Mouse (Mus musculus) CH12.LX (cell line): Measurements from ENCODE around the gene Kit. TPM values are rescaled to one million over a fixed set of nuclear protein-coding genes. Genes with fewer than 3 reads are reported as not detected.

ENCODE experiments used
- DNase-seq: peaks from one replicate; pipeline ENCODE4 v3.0.0-alpha.2; 2013; ENCODE audit errors: extremely low read depth
- H3K27ac ChIP-seq: 2 replicates; pipeline ENCODE4 v1.5.1; 2012; ENCODE audit warnings: low read depth, mild to moderate bottlenecking, control low read depth, moderate library complexity; ENCODE audit not compliant: insufficient read depth
- H3K27me3 ChIP-seq: replicated peaks from 2 replicates; pipeline ENCODE3; 2012; ENCODE audit warnings: inconsistent platforms
- H3K36me3 ChIP-seq, 2 experiments: replicated peaks in 1 of 2; 2 replicates each; pipeline versions ENCODE3 to v1.6.1; 2012; ENCODE audit warnings: inconsistent platforms in 1 of 2, low read length in 1 of 2, mild to moderate bottlenecking in 1 of 2, mixed read lengths in 1 of 2, moderate library complexity in 1 of 2; ENCODE audit not compliant: control insufficient read depth in 1 of 2, insufficient read depth in 1 of 2
- H3K4me1 ChIP-seq, 2 experiments: 2 replicates each; pipeline ENCODE4 v1.6.1; 2012; ENCODE audit warnings: inconsistent platforms in 1 of 2, moderate library complexity in 1 of 2; ENCODE audit not compliant: insufficient read depth in 2 of 2, control insufficient read depth in 1 of 2
- H3K4me2 ChIP-seq: 2 replicates; pipeline ENCODE4 v1.6.1; 2012; ENCODE audit warnings: low read depth, mild to moderate bottlenecking, control low read depth; ENCODE audit not compliant: poor library complexity, insufficient read depth, severe bottlenecking
- H3K4me3 ChIP-seq, 3 experiments: fragments of 150-350 bp in 1 of 3; sonication (generic) in 1 of 3; replicated peaks in 1 of 3; 2 replicates each; pipeline versions ENCODE3 to v1.5.1; 2011 to 2012; ENCODE audit warnings: low read depth in 2 of 3, low read length in 2 of 3, mild to moderate bottlenecking in 2 of 3, moderate library complexity in 2 of 3, control low read depth in 1 of 3, improper control_type of control experiment in 1 of 3, inconsistent platforms in 1 of 3, mixed read lengths in 1 of 3; ENCODE audit not compliant: poor library complexity in 1 of 3
- H3K79me2 ChIP-seq: replicated peaks from 2 replicates; pipeline ENCODE4 v1.6.1; 2012; ENCODE audit warnings: mild to moderate bottlenecking, moderate library complexity; ENCODE audit not compliant: control insufficient read depth, poor library complexity, insufficient read depth, severe bottlenecking; ENCODE audit errors: extremely low read depth
- H3K9ac ChIP-seq: 2 replicates; pipeline ENCODE4 v1.6.1; 2012; ENCODE audit warnings: low read depth, mild to moderate bottlenecking, control low read depth, moderate library complexity; ENCODE audit not compliant: insufficient read depth
- H3K9me3 ChIP-seq: replicated peaks from 2 replicates; pipeline ENCODE3; 2012; ENCODE audit warnings: low read length, inconsistent platforms, mixed read lengths
- BHLHE40 ChIP-seq: IDR thresholded peaks from 2 replicates; pipeline ENCODE4 v1.6.1; 2011; ENCODE audit warnings: mild to moderate bottlenecking, low read depth, low read length, improper control_type of control experiment
- CHD2 ChIP-seq: IDR thresholded peaks from 2 replicates; pipeline ENCODE4 v1.6.1; 2011; ENCODE audit warnings: low read length, improper control_type of control experiment
- CTCF ChIP-seq, 2 experiments: IDR thresholded peaks in 1 of 2; conservative IDR thresholded peaks in 1 of 2; 2 replicates each; pipeline ENCODE4 v1.5.1; 2011 to 2012; ENCODE audit warnings: low read depth in 2 of 2, low read length in 2 of 2, improper control_type of control experiment in 1 of 2, inconsistent platforms in 1 of 2, mild to moderate bottlenecking in 1 of 2, moderate library complexity in 1 of 2
- E2F4 ChIP-seq: IDR thresholded peaks from 2 replicates; pipeline ENCODE4 v1.6.1; 2011; ENCODE audit warnings: low read depth, low read length, improper control_type of control experiment; ENCODE audit not compliant: insufficient replicate concordance
- ELF1 ChIP-seq: IDR thresholded peaks from 2 replicates; pipeline ENCODE4 v1.6.1; 2014; ENCODE audit warnings: low read depth, mild to moderate bottlenecking, inconsistent platforms, low read length, improper control_type of control experiment
- EP300 ChIP-seq: IDR thresholded peaks from 2 replicates; pipeline ENCODE4 v1.6.1; 2011; ENCODE audit warnings: low read length, improper control_type of control experiment
- ETS1 ChIP-seq: conservative IDR thresholded peaks from 2 replicates; pipeline ENCODE4 v1.6.1; 2012; ENCODE audit warnings: low read depth, mild to moderate bottlenecking, inconsistent platforms, low read length, improper control_type of control experiment, moderate library complexity
- GABPA ChIP-seq: IDR thresholded peaks from 2 replicates; pipeline ENCODE4 v1.6.1; 2012; ENCODE audit warnings: low read depth, low read length, improper control_type of control experiment, inconsistent platforms; ENCODE audit not compliant: insufficient replicate concordance
- HCFC1 ChIP-seq: IDR thresholded peaks from 2 replicates; pipeline ENCODE4 v1.6.1; 2012; ENCODE audit warnings: low read depth, mild to moderate bottlenecking, inconsistent platforms, low read length, improper control_type of control experiment
- JUN ChIP-seq: IDR thresholded peaks from 2 replicates; pipeline ENCODE4 v1.6.1; 2011; ENCODE audit warnings: low read depth, mild to moderate bottlenecking, low read length, improper control_type of control experiment, moderate library complexity; ENCODE audit not compliant: insufficient read depth
- MAFK ChIP-seq: IDR thresholded peaks from 2 replicates; pipeline ENCODE4 v1.6.1; 2011; ENCODE audit warnings: low read length, improper control_type of control experiment; ENCODE audit not compliant: insufficient replicate concordance
- MAZ ChIP-seq: IDR thresholded peaks from 2 replicates; pipeline ENCODE4 v1.6.1; 2012; ENCODE audit warnings: low read depth, mild to moderate bottlenecking, inconsistent platforms, low read length, improper control_type of control experiment, moderate library complexity
- MEF2A ChIP-seq: IDR thresholded peaks from 2 replicates; pipeline ENCODE4 v1.6.1; 2014; ENCODE audit warnings: low read depth, mild to moderate bottlenecking, inconsistent platforms, low read length, improper control_type of control experiment, borderline replicate concordance
- MXI1 ChIP-seq: IDR thresholded peaks from 2 replicates; pipeline ENCODE4 v1.6.1; 2011; ENCODE audit warnings: mild to moderate bottlenecking, low read depth, low read length, improper control_type of control experiment
- MYC ChIP-seq: IDR thresholded peaks from 2 replicates; pipeline ENCODE4 v1.6.1; 2011; ENCODE audit warnings: low read depth, mild to moderate bottlenecking, improper control_type of control experiment, low read length
- NELFE ChIP-seq: IDR thresholded peaks from 2 replicates; pipeline ENCODE4 v1.6.1; 2011; ENCODE audit warnings: low read depth, low read length, improper control_type of control experiment
- NRF1 ChIP-seq: IDR thresholded peaks from 2 replicates; pipeline ENCODE4 v1.6.1; 2014; ENCODE audit warnings: low read depth, mild to moderate bottlenecking, inconsistent platforms, low read length, improper control_type of control experiment, moderate library complexity
- PAX5 ChIP-seq: IDR thresholded peaks from 2 replicates; pipeline ENCODE4 v1.6.1; 2012; ENCODE audit warnings: low read length, inconsistent platforms, mixed read lengths
- POLR2A ChIP-seq: IDR thresholded peaks from 2 replicates; pipeline ENCODE4 v1.6.1; 2011; ENCODE audit warnings: low read depth, mild to moderate bottlenecking, improper control_type of control experiment, low read length
- RAD21 ChIP-seq: IDR thresholded peaks from 2 replicates; pipeline ENCODE4 v1.6.1; 2011; ENCODE audit warnings: low read depth, mild to moderate bottlenecking, low read length, improper control_type of control experiment, moderate library complexity
- SMC3 ChIP-seq: IDR thresholded peaks from 2 replicates; pipeline ENCODE4 v1.6.1; 2011; ENCODE audit warnings: low read depth, low read length, improper control_type of control experiment
- TBP ChIP-seq: conservative IDR thresholded peaks from 2 replicates; pipeline ENCODE4 v1.6.1; 2011; ENCODE audit warnings: low read depth, low read length, improper control_type of control experiment
- ZC3H11A ChIP-seq: IDR thresholded peaks from 2 replicates; pipeline ENCODE4 v1.6.1; 2012; ENCODE audit warnings: low read depth, mild to moderate bottlenecking, inconsistent platforms, low read length, improper control_type of control experiment
- ZKSCAN1 ChIP-seq: IDR thresholded peaks from 2 replicates; pipeline ENCODE4 v1.6.1; 2012; ENCODE audit warnings: low read depth, inconsistent platforms, low read length, improper control_type of control experiment, borderline replicate concordance
- ZMIZ1 ChIP-seq: IDR thresholded peaks from 2 replicates; pipeline ENCODE4 v1.6.1; 2012; ENCODE audit warnings: low read depth, mild to moderate bottlenecking, inconsistent platforms, low read length, improper control_type of control experiment
- ZNF384 ChIP-seq: IDR thresholded peaks from 2 replicates; pipeline ENCODE4 v1.6.1; 2012; ENCODE audit warnings: low read depth, low read length, improper control_type of control experiment, inconsistent platforms
- dilution Hi-C: fragments of 300-500 bp; cut with MboI; formaldehyde crosslinking; loops from 2 replicates; pipeline ENCODE4 v1.14.3; 2020; ENCODE audit warnings: low sequenced_read_pairs; ENCODE audit not compliant: extremely low pct_unique_long_range_greater_than_20kb, extremely low pct_ligation_motif_present
- in situ Hi-C: fragments of 300-500 bp; cut with MboI; formaldehyde crosslinking; loops from 3 replicates; pipeline ENCODE4 v1.14.3; 2019; ENCODE audit warnings: low sequenced_read_pairs, low pct_ligation_motif_present, low pct_unique_long_range_greater_than_20kb, mixed read lengths
- polyA plus RNA-seq: library from polyadenylated mRNA; unstranded; fragments of >175 nt; gene quantifications from 2 replicates; pipeline ENCODE4 v1.2.1, GENCODE M21; 2012; ENCODE audit warnings: low read depth; ENCODE audit not compliant: insufficient read length
- total RNA-seq, 2 experiments: library from RNA; depleted of rRNA; stranded (reverse); fragments of 300-350 nt in 1 of 2; fragments of >200 nt in 1 of 2; gene quantifications; 2 replicates each; pipeline ENCODE4 v1.2.3; 2012 to 2014

Kit gene
- total and polyA plus RNA-seq, 3 experiments: 0.13 to 0.64 TPM; not detected in 1

GRCm38 (mm10) chr5:75663768-75664167, 89.1 kb downstream of the Kit start:
- Histone ChIP-seq H3K9me3 (peaks cover 18% of the 10 kb centered on the region), H3K4me1 (peaks cover 0 to 5% of the 10 kb centered on the region in 2 experiments; a peak in 1 of 4 replicates), H3K4me3 (no peak overlapping the region), H3K79me2 (no peaks in the 10 kb centered on the region), H3K27ac (no peak overlapping the region), H3K36me3 (peaks cover 0 to 2% of the 10 kb centered on the region in 2 experiments), H3K27me3 (no peaks in the 10 kb centered on the region), H3K9ac (no peak overlapping the region), H3K4me2 (no peak overlapping the region)
- dilution Hi-C loops (no loop called here), in situ Hi-C loops (no loop called here)
- no peak for DNase-seq
- TF ChIP-seq TBP (no peak), POLR2A (no peak), ELF1 (no peak), MEF2A (no peak), ZMIZ1 (no peak), CTCF (conservative IDR thresholded peaks at IDR 0.05 in 1 of 2, IDR thresholded peaks at IDR 0.05 in 1 of 2; ENCODE audit: low read depth in 2 of 2, low read length in 2 of 2) (no peak), ZC3H11A (no peak), CHD2 (no peak), SMC3 (no peak), EP300 (no peak), PAX5 (no peak), ZKSCAN1 (no peak), NRF1 (no peak), MAFK (no peak), MAZ (no peak), JUN (no peak), HCFC1 (no peak)

- in situ Hi-C loops (no loop called here), dilution Hi-C loops (no loop called here)
- Histone ChIP-seq H3K27ac (no peak overlapping the region), H3K36me3 (no peaks in the 10 kb centered on the region), H3K4me3 (no peak overlapping the region), H3K27me3 (no peaks in the 10 kb centered on the region), H3K4me2 (no peak overlapping the region), H3K79me2 (no peaks in the 10 kb centered on the region), H3K9me3 (peaks cover 21% of the 10 kb centered on the region), H3K4me1 (0 out of 4 replicates have a peak, but pooled peaks cover 0 to 5% of the 10 kb centered on the region in 2 experiments), H3K9ac (no peak overlapping the region)
- DNase-seq: peak; percentile 20
- TF ChIP-seq GABPA (no peak), ZMIZ1 (no peak), MAFK (no peak), RAD21 (no peak), MEF2A (no peak), BHLHE40 (no peak), ZNF384 (no peak), NRF1 (no peak), MXI1 (no peak), E2F4 (no peak), MYC (no peak), NELFE (no peak), ETS1 (no peak)
Measured at GRCm38 (mm10) chr5:75667083-75667482, 92.4 kb downstream of the Kit start.
